Mouse (Mus musculus): ENCODE measurements around the gene Gm13271.

DNA sequence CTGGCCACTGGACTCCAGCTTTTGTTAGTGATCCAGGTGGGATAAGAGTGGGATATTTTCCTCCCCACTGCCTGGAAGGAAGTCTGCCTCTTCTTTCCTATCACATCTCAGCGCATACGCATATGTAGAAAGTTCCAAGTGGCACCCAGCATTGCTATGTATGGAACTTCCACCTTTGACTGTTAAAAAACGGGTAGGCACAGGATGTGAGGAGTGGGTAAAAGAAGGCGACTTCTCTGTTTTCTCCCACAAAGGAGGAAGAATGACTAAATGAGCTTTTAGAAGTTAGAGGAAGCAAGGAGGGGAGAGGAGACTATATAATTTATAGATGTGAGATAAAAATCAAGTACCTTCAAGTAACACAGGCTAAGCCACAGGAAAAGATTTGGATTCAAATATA lies 13.2 kb upstream of the Gm13271 start:
- TF ChIP-seq POLR2A (IDR thresholded peaks at IDR 0.05; ENCODE audit: insufficient read depth, low read length) = no peak
- no peak for TF ChIP-seq EP300 (IDR thresholded peaks at IDR 0.05; ENCODE audit: insufficient read depth, low read depth, low read length)
